Mouse (Mus musculus): ENCODE results near the gene Noto.

GRCm38 (mm10) chr6:85403039-85403438 is 20.6 kb upstream of the Noto start:
- TF ChIP-seq CTCF (IDR thresholded peaks at IDR 0.05; ENCODE audit: low read depth) (no peak), EP300 (IDR thresholded peaks at IDR 0.05; ENCODE audit: low read depth) (no peak)

All from heart, postnatal 0 days (tissue).